Mouse (Mus musculus): ENCODE data around the gene Osbpl5. TPM values are rescaled to one million over a fixed set of nuclear protein-coding genes. Genes with fewer than 3 reads are reported as not detected.
"Not testable (repeated sequence)": the region's sequence is repeated elsewhere in the genome, so short reads cannot be mapped to it uniquely, and the experiment has no call there.

Gene Osbpl5
- polyA plus RNA-seq, 1 experiment from 2014 or later: 43.7 TPM

DNA sequence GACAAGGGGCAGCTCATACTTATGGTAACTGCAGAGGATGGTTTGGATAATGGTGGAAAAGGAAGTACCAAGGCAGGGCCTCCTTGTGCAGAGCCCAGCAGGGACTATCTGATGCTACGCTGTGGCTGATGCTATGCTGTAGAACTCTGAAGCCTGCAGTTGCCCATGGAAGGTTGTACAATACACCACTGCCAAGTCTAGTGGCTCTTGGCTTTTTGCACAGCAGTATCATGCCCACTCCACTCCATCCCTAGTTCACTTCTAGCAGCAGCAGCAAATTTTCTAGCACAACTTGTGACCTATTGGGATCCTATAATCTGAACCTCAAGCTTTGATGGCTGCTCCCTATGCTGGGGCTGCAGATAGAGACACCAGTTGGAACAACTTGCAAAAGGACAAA lies 75.2 kb downstream of the Osbpl5 start:
- Histone ChIP-seq H3K4me1 (ENCODE audit: control insufficient read depth, insufficient read depth, low read depth, low read length) (no peaks in the 10 kb centered on the region), H3K27me3 (replicated peaks; ENCODE audit: control insufficient read depth, insufficient read depth, low read length) (no peaks in the 10 kb centered on the region), H3K4me2 (ENCODE audit: low read length) (no peak overlapping the region), H3K27ac (ENCODE audit: low read depth, low read length) (no peak overlapping the region), H3K9me3 (ENCODE audit: control insufficient read depth, low read length) (no peaks in the 10 kb centered on the region), H3K9ac (ENCODE audit: low read depth, low read length) (no peak overlapping the region), H3K36me3 (ENCODE audit: control insufficient read depth, insufficient read depth, low read length) (no peaks in the 10 kb centered on the region), H3K4me3 (ENCODE audit: low read length) (no peak overlapping the region)
- 78% methylated on average over 1 of the region's 1 CpGs for WGBS
- ATAC-seq: no peak

DNA sequence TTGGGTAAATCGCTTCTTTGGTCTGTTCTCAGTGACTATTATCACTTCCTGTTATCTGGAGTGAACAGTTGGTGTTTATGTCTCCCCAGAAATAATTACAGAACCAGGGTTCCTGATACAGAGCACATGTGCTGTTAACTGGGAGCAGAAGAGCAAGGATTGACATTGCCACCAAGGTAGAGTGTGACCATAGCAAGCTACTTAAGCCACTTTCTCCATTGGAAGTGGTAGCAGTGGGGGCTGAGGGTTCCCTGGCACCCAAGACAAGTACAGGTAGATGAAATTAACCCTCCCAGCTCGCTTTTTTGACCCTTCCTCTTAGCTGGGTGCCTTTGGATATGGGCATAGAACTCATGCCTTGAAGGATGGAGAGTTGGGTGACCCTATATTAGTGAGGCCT lies 75.9 kb downstream of the Osbpl5 start:
- not testable (repeated sequence) for ATAC-seq; H3K36me3 ChIP-seq (ENCODE audit: control insufficient read depth, insufficient read depth, low read length); H3K4me3 ChIP-seq (ENCODE audit: low read length); H3K27ac ChIP-seq (ENCODE audit: low read depth, low read length); H3K9ac ChIP-seq (ENCODE audit: low read depth, low read length); H3K27me3 ChIP-seq (replicated peaks; ENCODE audit: control insufficient read depth, insufficient read depth, low read length); H3K9me3 ChIP-seq (ENCODE audit: control insufficient read depth, low read length); H3K4me2 ChIP-seq (ENCODE audit: low read length); H3K4me1 ChIP-seq (ENCODE audit: control insufficient read depth, insufficient read depth, low read depth, low read length)
- 41% methylated on average over 2 of the region's 2 CpGs for WGBS

DNA sequence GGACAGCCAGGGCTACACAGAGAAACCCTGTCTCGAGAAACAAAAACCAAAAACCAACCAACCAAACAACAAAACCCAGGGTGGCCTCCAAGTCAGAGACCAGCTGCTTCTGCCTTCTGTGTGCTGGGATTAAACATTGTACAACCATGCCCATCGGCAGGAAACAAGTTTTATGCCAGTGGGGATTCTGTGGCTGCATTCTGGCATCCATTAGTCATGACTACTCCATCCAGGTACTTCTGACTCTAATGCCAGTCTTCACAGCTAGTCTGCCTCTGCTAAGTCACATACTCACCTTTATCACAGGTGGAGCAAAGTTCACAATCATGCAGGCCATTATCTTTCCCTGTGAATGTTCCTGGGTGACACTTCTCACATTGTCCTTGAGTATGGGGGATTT lies 77.1 kb downstream of the Osbpl5 start:
- H3K9me3 ChIP-seq (ENCODE audit: control insufficient read depth, low read length); H3K4me1 ChIP-seq (ENCODE audit: control insufficient read depth, insufficient read depth, low read depth, low read length); H3K27me3 ChIP-seq (replicated peaks; ENCODE audit: control insufficient read depth, insufficient read depth, low read length); H3K9ac ChIP-seq (ENCODE audit: low read depth, low read length); H3K36me3 ChIP-seq (ENCODE audit: control insufficient read depth, insufficient read depth, low read length); H3K27ac ChIP-seq (ENCODE audit: low read depth, low read length); ATAC-seq; H3K4me3 ChIP-seq (ENCODE audit: low read length); H3K4me2 ChIP-seq (ENCODE audit: low read length): not testable (repeated sequence)
- 91% methylated on average over 2 of the region's 2 CpGs for WGBS

- Histone ChIP-seq H3K27me3 (replicated peaks; ENCODE audit: control insufficient read depth, insufficient read depth, low read length) (no peaks in the 10 kb centered on the region), H3K4me2 (ENCODE audit: low read length) (no peak overlapping the region), H3K36me3 (ENCODE audit: control insufficient read depth, insufficient read depth, low read length) (no peaks in the 10 kb centered on the region), H3K4me1 (ENCODE audit: control insufficient read depth, insufficient read depth, low read depth, low read length) (no peaks in the 10 kb centered on the region), H3K27ac (ENCODE audit: low read depth, low read length) (no peak overlapping the region), H3K4me3 (ENCODE audit: low read length) (no peak overlapping the region), H3K9ac (ENCODE audit: low read depth, low read length) (no peak overlapping the region), H3K9me3 (ENCODE audit: control insufficient read depth, low read length) (no peaks in the 10 kb centered on the region)
- ATAC-seq: no peak
Measured at GRCm38 (mm10) chr7:143666427-143667311, 90.1 kb downstream of the Osbpl5 start.

GRCm38 (mm10) chr7:143663470-143663869 lies 93.3 kb downstream of the Osbpl5 start:
- 87% methylated on average over 2 of the region's 2 CpGs for WGBS
- ATAC-seq: no peak
- no peaks in the 10 kb centered on the region for H3K4me1 ChIP-seq (ENCODE audit: control insufficient read depth, insufficient read depth, low read depth, low read length)
- no peaks in the 10 kb centered on the region for H3K36me3 ChIP-seq (ENCODE audit: control insufficient read depth, insufficient read depth, low read length)
- no peak overlapping the region for H3K9ac ChIP-seq (ENCODE audit: low read depth, low read length)
- no peak overlapping the region for H3K4me2 ChIP-seq (ENCODE audit: low read length)
- H3K9me3 ChIP-seq (ENCODE audit: control insufficient read depth, low read length): no peaks in the 10 kb centered on the region
- no peak overlapping the region for H3K27ac ChIP-seq (ENCODE audit: low read depth, low read length)
- no peak overlapping the region for H3K4me3 ChIP-seq (ENCODE audit: low read length)
- no peaks in the 10 kb centered on the region for H3K27me3 ChIP-seq (replicated peaks; ENCODE audit: control insufficient read depth, insufficient read depth, low read length)

DNA sequence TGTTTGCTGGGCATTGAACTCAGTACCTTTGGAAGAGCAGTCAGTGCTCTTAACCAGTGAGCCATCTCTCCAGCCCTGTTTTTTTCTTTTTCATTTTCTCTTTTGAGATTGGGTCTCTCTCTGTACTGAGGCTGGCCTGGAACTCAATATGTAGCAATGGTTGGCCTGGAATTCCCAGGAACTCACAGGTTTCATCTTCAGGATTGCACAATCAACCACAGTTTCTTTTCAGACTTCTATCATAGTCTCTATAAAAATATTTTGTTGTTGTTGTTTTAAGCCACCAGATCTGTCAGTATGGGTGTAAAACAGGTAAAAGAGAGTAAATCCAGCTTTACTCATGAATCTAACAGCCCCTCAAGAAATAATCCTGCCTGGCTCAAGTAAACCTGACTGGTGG lies 96.0 kb downstream of the Osbpl5 start:
- H3K4me3 ChIP-seq (ENCODE audit: low read length): no peak overlapping the region
- H3K9ac ChIP-seq (ENCODE audit: low read depth, low read length): no peak overlapping the region

DNA sequence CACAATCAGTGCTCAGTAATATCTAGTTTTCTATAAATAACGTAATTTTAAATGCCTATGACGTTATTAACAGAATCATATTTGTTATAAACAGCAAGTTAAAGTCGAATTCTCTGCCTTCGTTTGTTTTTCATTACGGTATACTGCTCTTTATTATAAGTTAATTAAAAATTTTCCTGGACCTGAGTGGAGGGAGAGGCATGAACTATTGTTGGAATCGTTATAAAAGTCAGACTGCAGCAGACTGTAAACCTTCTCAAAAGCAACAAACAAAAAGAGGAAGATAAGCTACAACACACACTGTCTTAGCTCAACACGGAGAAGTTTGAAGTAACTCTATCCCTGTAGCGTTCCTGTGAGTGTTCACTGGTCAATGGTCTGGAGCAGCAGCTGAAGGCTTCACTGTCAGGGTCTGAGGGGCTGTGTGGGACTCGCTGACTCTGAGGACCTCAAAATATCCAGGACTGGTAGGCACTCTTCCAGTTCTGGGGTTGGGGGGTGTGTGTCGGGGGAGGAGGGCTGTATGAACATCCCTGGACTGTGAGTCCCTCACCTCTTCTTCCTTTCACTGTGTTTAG lies 106.9 kb downstream of the Osbpl5 start:
- H3K36me3 ChIP-seq (ENCODE audit: control insufficient read depth, insufficient read depth, low read length); H3K27me3 ChIP-seq (replicated peaks; ENCODE audit: control insufficient read depth, insufficient read depth, low read length); H3K4me1 ChIP-seq (ENCODE audit: control insufficient read depth, insufficient read depth, low read depth, low read length); H3K9me3 ChIP-seq (ENCODE audit: control insufficient read depth, low read length); H3K9ac ChIP-seq (ENCODE audit: low read depth, low read length); H3K27ac ChIP-seq (ENCODE audit: low read depth, low read length): not testable (repeated sequence)
- WGBS: 53% methylated on average over 10 of the region's 10 CpGs
- peak; percentile 50; the same call in 1 of the 2 replicates for ATAC-seq
- peak overlapping the region; percentile 92 for H3K4me2 ChIP-seq (ENCODE audit: low read length)
- peak overlapping the region; percentile 79 for H3K4me3 ChIP-seq (ENCODE audit: low read length)

More for the DNA sequence above, 96.0 kb downstream of the Osbpl5 start:
- Histone ChIP-seq H3K4me1 (ENCODE audit: control insufficient read depth, insufficient read depth, low read depth, low read length) (no peaks in the 10 kb centered on the region), H3K36me3 (ENCODE audit: control insufficient read depth, insufficient read depth, low read length) (no peaks in the 10 kb centered on the region), H3K27me3 (replicated peaks; ENCODE audit: control insufficient read depth, insufficient read depth, low read length) (no peaks in the 10 kb centered on the region), H3K4me2 (ENCODE audit: low read length) (no peak overlapping the region), H3K27ac (ENCODE audit: low read depth, low read length) (no peak overlapping the region), H3K9me3 (ENCODE audit: control insufficient read depth, low read length) (no peaks in the 10 kb centered on the region)
- ATAC-seq: no peak

- Histone ChIP-seq H3K27ac (ENCODE audit: low read depth, low read length) (no peak within 1 kb of the TSS), H3K4me2 (ENCODE audit: low read length) (peak within 1 kb of the TSS; percentile 92), H3K4me3 (ENCODE audit: low read length) (peak within 1 kb of the TSS; percentile 79), H3K9ac (ENCODE audit: low read depth, low read length) (peak within 1 kb of the TSS; percentile 79), H3K9me3 (ENCODE audit: control insufficient read depth, low read length) (no peaks in the 10 kb centered on the region), H3K27me3 (replicated peaks; ENCODE audit: control insufficient read depth, insufficient read depth, low read length) (no peaks in the 10 kb centered on the region), H3K4me1 (ENCODE audit: control insufficient read depth, insufficient read depth, low read depth, low read length) (no peaks in the 10 kb centered on the region), H3K36me3 (ENCODE audit: control insufficient read depth, insufficient read depth, low read length) (no peaks in the 10 kb centered on the region)
- peak; percentile 100 for ATAC-seq
- 3% methylated on average over 39 of the region's 39 CpGs for WGBS
Measured at GRCm38 (mm10) chr7:143649034-143649768, 107.6 kb downstream of the Osbpl5 start, which contains the start of gene Tnfrsf22. Tnfrsf22 (minus strand) TSS chr7:143649661.

- not testable (repeated sequence) for H3K27me3 ChIP-seq (replicated peaks; ENCODE audit: control insufficient read depth, insufficient read depth, low read length); H3K4me3 ChIP-seq (ENCODE audit: low read length); H3K27ac ChIP-seq (ENCODE audit: low read depth, low read length); ATAC-seq; H3K9ac ChIP-seq (ENCODE audit: low read depth, low read length); H3K4me1 ChIP-seq (ENCODE audit: control insufficient read depth, insufficient read depth, low read depth, low read length); H3K36me3 ChIP-seq (ENCODE audit: control insufficient read depth, insufficient read depth, low read length); H3K9me3 ChIP-seq (ENCODE audit: control insufficient read depth, low read length); H3K4me2 ChIP-seq (ENCODE audit: low read length)
- WGBS: 85% methylated on average over 2 of the region's 2 CpGs
Measured at GRCm38 (mm10) chr7:143643949-143644348, 112.8 kb downstream of the Osbpl5 start.

Measured in hindbrain, embryonic 16.5 days (tissue).